Mouse (Mus musculus) C2C12 (cell line): ENCODE measurements around the gene Brap.

Experiments used
- CEBPB ChIP-seq: IDR thresholded peaks from one replicate; pipeline ENCODE4 v1.6.1; 2011; ENCODE audit warnings: low read depth, mild to moderate bottlenecking, control low read depth, moderate library complexity
- CTCF ChIP-seq: IDR thresholded peaks from one replicate; pipeline ENCODE4 v1.5.1; 2011; ENCODE audit not compliant: control insufficient read depth, insufficient read depth, insufficient read length
- MAX ChIP-seq: IDR thresholded peaks from one replicate; pipeline ENCODE4 v1.6.1; 2011; ENCODE audit warnings: mild to moderate bottlenecking, control low read depth
- MYOG ChIP-seq: IDR thresholded peaks from one replicate; pipeline ENCODE4 v1.6.1; 2011; ENCODE audit not compliant: control insufficient read depth, insufficient read length; ENCODE audit errors: extremely low read depth
- USF1 ChIP-seq: IDR thresholded peaks from one replicate; pipeline ENCODE4 v1.6.1; 2011; ENCODE audit warnings: low read depth, mild to moderate bottlenecking, control low read depth, moderate library complexity

DNA sequence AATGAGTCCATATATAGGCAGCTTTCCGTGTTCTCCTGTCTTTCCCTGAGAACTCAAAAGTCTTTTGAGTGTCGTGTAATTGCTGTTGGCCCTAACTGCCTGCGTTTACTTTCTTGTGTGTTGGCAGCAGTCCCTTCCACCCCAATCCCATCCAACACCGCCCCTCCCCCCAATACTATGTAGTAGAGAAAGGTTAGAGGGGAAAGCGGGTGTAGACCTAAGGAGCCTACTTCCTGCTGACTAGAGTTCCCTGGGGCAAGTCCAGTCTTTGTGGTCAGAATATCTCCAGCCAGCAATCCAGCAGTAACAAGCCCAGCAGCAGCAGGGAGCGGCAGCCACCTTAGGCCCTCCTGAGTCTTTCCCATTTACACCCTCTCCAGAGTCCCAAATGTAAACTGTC lies 8.0 kb downstream of the Brap start:
- TF ChIP-seq USF1 (no peak), CTCF (no peak), MYOG (no peak), MAX (no peak), CEBPB (no peak)
